Mouse (Mus musculus) forebrain, embryonic 11.5 days (tissue): ENCODE results near the gene Cdk2ap1. TPM values are rescaled to one million over a fixed set of nuclear protein-coding genes. Genes with fewer than 3 reads are reported as not detected.

Experiments
- polyA plus RNA-seq: library from polyadenylated mRNA; unstranded; fragments of >200 nt; fragmentation: Nextera tagmentation; extraction: Ambion mirVana; gene quantifications from 2 replicates; pipeline ENCODE4 v1.2.1, GENCODE M21; 2014

Cdk2ap1 gene
- polyA plus RNA-seq, 1 experiment from 2014 or later = 310 TPM

Other genes with a start within 250 kb of the Cdk2ap1 start
- gene Arl6ip4, start 247.0 kb downstream of the Cdk2ap1 start, polyA plus RNA-seq = 108 and 110 TPM in 2 replicates
- gene Pitpnm2, start 113.3 kb downstream of the Cdk2ap1 start, polyA plus RNA-seq = 6.8 and 7.1 TPM in 2 replicates
- 21.2 and 22.2 TPM in 2 replicates for gene Mphosph9, start 35.1 kb downstream of the Cdk2ap1 start, polyA plus RNA-seq
- gene 2810006K23Rik, start 35.0 kb downstream of the Cdk2ap1 start, polyA plus RNA-seq = 17.9 and 20.2 TPM in 2 replicates
- gene Sbno1, start 62.9 kb upstream of the Cdk2ap1 start, polyA plus RNA-seq = 87.3 and 92.8 TPM in 2 replicates
- gene Kmt5a, start 76.8 kb upstream of the Cdk2ap1 start, polyA plus RNA-seq = 120 and 133 TPM in 2 replicates
- gene Rilpl2, start 115.3 kb upstream of the Cdk2ap1 start, polyA plus RNA-seq = 20.7 and 22.1 TPM in 2 replicates
- 14.3 and 17.3 TPM in 2 replicates for gene Snrnp35, start 120.1 kb upstream of the Cdk2ap1 start, polyA plus RNA-seq
- 21.6 and 24.1 TPM in 2 replicates for gene Rilpl1, start 168.3 kb upstream of the Cdk2ap1 start, polyA plus RNA-seq
- gene Tmed2, start 177.6 kb upstream of the Cdk2ap1 start, polyA plus RNA-seq = 445 and 465 TPM in 2 replicates
- gene Ddx55, start 189.8 kb upstream of the Cdk2ap1 start, polyA plus RNA-seq = 16.5 and 18.3 TPM in 2 replicates
- gene Eif2b1, start 216.0 kb upstream of the Cdk2ap1 start, polyA plus RNA-seq = 74.5 and 84.0 TPM in 2 replicates
- gene Gtf2h3, start 216.1 kb upstream of the Cdk2ap1 start, polyA plus RNA-seq = 80.6 and 83.2 TPM in 2 replicates